Mouse (Mus musculus) ES-E14 (cell line): ENCODE data around the gene Mipol1.

ENCODE experiments used
- CHD2 ChIP-seq: IDR thresholded peaks from 2 replicates; pipeline ENCODE4 v1.6.1; 2014; ENCODE audit warnings: mild to moderate bottlenecking, low read depth, low read length, inconsistent platforms
- HCFC1 ChIP-seq: IDR thresholded peaks from 2 replicates; pipeline ENCODE4 v1.6.1; 2012; ENCODE audit warnings: low read length, inconsistent platforms, borderline replicate concordance; ENCODE audit not compliant: insufficient read depth
- MAFK ChIP-seq: IDR thresholded peaks from 2 replicates; pipeline ENCODE4 v1.6.1; 2014; ENCODE audit warnings: mild to moderate bottlenecking, low read depth, low read length, inconsistent platforms; ENCODE audit not compliant: insufficient read depth
- ZC3H11A ChIP-seq: IDR thresholded peaks from 2 replicates; pipeline ENCODE4 v1.6.1; 2012; ENCODE audit warnings: low read depth, mild to moderate bottlenecking, inconsistent platforms, low read length, borderline replicate concordance
- ZNF384 ChIP-seq: IDR thresholded peaks from 2 replicates; pipeline ENCODE4 v1.6.1; 2012; ENCODE audit warnings: low read depth, low read length, inconsistent platforms

DNA sequence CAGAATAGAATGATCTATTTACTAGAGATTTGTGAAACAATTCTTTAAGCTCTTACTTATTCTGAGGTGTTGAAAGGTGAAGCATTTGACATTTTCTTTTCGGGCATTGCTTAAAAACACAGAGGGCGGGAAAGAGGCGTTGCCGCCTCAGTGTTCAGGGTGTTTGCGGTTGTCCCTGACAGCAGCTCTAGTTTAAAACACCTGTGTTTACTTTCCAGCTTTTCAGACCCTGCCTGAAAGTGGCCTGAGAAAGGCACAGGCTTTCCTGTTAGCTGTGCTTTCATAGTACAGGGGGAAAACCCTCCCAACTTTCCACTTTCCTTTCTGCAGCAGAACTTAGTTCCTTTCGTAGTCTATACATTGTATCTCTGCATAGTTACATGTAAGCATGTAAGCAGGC lies 152.6 kb downstream of the Mipol1 start:
- TF ChIP-seq ZNF384 (no peak), MAFK (no peak), CHD2 (no peak), ZC3H11A (no peak), HCFC1 (no peak)
